Mouse (Mus musculus) heart, adult 2 months (tissue): ENCODE results near the gene Nhp2.

Experiments used
- CTCF ChIP-seq: fragments of 200-600 bp; IDR thresholded peaks from 2 replicates; pipeline ENCODE4 v1.8.1; 2022; ENCODE audit warnings: antibody characterized with exemption, mild to moderate bottlenecking, moderate library complexity
- EP300 ChIP-seq: fragments of 200-500 bp; IDR thresholded peaks from 2 replicates; pipeline ENCODE4 v1.6.1; 2011; ENCODE audit warnings: low read depth, low read length, control low read depth; ENCODE audit not compliant: insufficient read depth
- POLR2A ChIP-seq: fragments of 200-500 bp; IDR thresholded peaks from 2 replicates; pipeline ENCODE4 v1.6.1; 2011; ENCODE audit warnings: mild to moderate bottlenecking, low read depth, low read length, control low read depth; ENCODE audit not compliant: insufficient read depth

- no peak for TF ChIP-seq CTCF
- TF ChIP-seq POLR2A, result no peak
- no peak for TF ChIP-seq EP300
Observed at GRCm38 (mm10) chr11:51638497-51638896, 19.0 kb downstream of the Nhp2 start.
